Mouse (Mus musculus): ENCODE results near the gene Lrp1.
"Not testable (repeated sequence)": the region's sequence is repeated elsewhere in the genome, so short reads cannot be mapped to it uniquely, and the experiment has no call there.

The Lrp1 gene

DNA sequence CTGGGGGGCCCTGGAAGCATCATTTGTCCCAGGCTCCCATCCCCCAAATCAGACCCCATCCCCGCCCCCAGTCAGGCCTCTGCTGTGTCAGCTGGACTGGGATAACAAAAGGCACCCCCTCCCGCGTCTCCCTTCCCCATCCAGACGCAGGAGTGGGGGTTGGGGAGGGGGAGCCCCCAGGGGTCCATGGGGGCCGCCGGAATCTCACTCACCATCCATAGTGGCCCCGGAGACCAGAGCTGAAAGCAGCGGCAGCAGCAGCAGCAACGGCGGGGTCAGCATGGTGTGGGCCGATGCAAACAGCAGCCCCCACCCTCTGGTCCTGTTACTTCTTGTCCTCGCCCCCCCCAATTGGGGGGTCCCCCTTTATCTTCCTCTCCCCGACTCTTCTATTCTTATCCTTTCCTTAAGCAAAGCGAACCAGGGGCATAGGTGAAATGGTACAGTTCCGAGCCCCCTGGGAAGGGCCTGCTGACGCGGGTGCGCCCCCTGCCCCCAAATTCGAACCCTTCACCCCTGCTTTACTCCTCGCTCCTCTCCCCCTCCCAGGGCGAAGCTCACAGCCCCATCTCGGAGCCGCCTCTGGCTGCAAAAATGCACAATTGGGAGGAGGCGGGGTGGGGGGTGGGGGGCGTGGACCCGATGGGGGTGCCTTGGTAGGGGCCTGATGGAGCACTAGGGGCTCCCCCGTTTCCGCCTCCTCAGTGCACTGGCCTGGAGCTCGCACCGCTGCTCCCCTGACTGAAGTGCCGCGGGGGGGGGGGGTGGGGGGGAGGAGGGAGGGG is at the start of gene Lrp1:
Lrp1 (minus strand) TSS at position 743 of the 785 bp plus-strand sequence.
- no peak for DNase-seq (ENCODE audit: low spot score in 2 of 2)

DNA sequence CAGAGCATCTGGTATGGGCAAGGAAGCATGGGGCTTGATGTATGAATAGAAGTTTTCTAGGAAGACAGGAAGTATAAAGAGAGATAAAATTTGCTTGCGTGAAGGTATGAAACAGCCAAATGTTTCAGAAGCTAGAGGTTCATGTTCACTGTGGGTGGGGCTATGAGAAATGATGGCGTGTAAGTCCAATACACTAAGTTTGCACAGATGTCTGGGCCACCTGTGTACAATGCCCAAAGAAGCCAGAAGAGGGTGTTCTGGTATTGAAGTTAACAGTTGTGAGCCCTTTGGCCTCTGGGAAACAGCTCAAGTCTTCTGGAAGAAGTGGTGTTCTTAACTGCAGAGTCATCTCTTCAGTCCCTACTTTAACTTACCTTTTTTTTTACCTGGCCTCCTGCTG is 49.2 kb upstream of the Lrp1 start:
- no peak for DNase-seq (ENCODE audit: low spot score in 2 of 2)

- DNase-seq (ENCODE audit: low spot score in 2 of 2), result no peak
Observed at GRCm38 (mm10) chr10:127669170-127669569, 48.2 kb upstream of the Lrp1 start.

DNA sequence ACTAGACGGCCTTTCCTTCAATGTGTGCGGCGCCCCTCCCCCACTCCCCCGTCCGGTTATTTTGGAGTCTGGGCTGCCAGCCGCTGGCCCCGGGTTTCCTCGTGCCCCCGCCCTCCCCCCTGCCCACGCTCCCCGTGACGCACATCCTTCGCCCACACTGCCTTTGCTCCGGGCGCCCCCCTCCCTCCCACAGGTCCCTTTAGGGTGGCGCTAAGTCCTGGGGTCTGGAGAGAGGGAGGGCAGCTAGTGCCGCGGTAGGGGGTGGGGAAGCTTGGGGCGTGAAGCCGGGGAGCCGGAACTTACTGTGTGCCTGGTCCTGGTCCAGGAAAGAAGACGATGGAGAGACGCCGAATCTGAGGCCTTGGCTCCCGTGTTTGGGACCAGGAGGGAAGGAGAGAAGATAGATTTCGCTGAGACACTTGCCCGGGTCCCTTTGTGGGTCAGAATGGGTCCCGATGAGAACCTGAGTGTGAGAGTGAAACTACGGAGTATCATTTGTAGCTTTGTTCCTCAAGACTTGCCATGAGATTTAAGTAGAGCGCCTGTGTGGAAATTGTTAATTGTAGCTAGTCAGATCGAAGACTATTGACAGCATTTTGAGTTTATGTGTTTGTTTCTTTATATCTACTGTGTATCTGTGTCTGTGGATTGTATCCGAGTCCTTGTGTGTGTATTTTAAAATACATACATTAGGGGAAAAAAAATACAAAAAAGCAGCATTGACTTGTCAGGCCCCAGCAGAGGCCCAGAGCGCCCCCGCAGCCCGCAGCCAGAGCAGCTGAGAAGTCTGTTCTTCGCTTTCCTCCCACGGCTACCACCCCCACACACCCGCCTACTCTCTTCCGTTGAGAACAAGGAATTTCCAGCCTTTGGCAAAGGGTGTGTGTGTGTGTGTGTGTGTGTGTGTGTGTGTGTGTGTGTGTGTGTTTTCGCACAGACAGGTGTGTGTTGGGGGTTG is 47.4 kb upstream of the Lrp1 start, which contains the start of gene Nab2:
Nab2 (minus strand) TSS at position 476 of the 958 bp plus-strand sequence.
- peak; percentile 68 to 73 for DNase-seq (ENCODE audit: low spot score in 2 of 2)

GRCm38 (mm10) chr10:127667269-127668092 is 46.5 kb upstream of the Lrp1 start:
- DNase-seq (ENCODE audit: low spot score in 2 of 2), result peak; percentile 78 to 87

GRCm38 (mm10) chr10:127666501-127667268 is 45.7 kb upstream of the Lrp1 start, which contains the start of gene Nemp1:
Nemp1 (plus strand) TSS chr10:127666901.
- peak; percentile 81 to 88 for DNase-seq (ENCODE audit: low spot score in 2 of 2)

DNA sequence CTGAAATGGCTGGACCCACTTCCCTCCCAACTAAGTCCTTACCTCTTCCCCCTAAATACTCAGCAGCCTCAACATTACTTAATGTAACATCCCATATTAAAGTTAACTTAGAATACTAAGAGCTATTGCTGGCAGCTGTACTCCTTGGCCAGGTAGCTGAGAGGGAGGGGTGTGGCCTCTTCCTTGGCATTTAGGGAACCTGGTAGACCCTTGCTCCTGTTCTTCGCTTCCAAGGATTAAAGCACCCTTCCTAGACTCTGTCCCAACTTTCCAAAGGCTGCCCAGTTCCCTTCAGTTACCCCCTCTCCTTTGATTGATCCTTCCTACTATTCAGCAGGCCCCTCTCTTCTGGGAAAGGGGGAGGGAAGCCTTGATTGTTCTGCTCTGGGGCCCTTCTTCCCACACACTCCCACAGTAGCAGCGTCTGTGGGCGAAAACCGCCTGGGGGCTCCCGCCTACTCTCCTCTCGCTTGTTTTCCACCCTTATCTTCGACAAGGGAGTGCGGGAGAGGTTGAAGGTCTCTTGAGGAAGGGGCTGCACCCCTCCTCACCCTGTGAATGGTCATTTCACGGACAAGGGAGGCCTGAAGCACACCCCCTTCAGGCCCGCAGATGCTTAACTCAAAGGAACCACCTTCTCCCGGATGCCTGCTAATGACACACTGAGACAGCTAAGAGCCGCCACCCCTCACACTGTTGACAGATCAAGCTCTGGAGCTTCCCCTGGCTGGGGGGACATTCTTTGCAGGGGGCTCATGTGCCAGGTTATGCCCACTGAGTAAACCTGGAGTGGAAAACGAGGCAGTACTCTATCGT is 44.6 kb upstream of the Lrp1 start:
- no peak for DNase-seq (ENCODE audit: low spot score in 2 of 2)

GRCm38 (mm10) chr10:127664891-127665290 is 43.9 kb upstream of the Lrp1 start:
- DNase-seq (ENCODE audit: low spot score in 2 of 2), result no peak

DNA sequence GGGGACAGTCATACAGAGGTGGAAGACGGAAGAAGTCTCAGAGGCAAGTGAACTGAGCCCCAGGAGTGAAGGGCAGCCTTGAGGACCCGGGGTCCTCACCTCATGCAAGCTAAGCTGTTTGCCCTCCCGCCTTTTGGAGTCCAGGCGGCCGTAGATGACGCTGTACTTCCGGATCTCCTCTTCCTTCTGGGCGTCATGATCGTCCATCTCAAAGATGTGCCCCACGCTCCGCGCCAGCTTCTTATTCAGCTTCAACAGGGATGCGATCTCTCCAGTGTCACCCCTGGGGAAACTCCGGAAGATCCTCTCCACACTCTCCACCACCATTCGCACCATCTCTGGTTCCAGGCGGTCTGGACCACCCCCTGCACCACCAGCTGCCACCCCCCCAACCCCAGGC is 43.2 kb upstream of the Lrp1 start:
- no peak for DNase-seq (ENCODE audit: low spot score in 2 of 2)

DNA sequence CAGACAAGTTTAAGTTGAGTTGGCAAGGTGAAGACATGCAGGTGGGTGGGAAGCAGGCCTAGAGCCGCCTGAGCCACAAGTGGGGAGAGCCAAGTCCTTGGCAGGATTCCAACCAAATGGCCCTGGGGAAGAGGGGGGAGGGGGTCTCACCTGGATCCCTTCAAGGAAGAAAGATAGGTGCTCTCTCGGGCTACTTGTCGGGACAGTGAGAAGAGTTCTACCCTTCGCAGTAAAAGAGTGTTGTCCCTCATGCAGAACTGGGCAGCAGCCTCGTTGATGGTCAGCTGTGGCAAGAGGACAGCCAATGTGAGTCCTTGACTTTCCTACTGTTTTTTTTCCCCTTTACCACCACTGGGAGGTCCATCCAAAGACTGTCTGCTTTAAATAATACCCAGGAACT is 42.6 kb upstream of the Lrp1 start:
- DNase-seq (ENCODE audit: low spot score in 2 of 2), result no peak

GRCm38 (mm10) chr10:127662666-127663253 is 41.8 kb upstream of the Lrp1 start:
- DNase-seq (ENCODE audit: low spot score in 2 of 2), result no peak

- DNase-seq (ENCODE audit: low spot score in 2 of 2), result peak; percentile 54 to 56
Observed at GRCm38 (mm10) chr10:127661915-127662663, 41.1 kb upstream of the Lrp1 start.

- no peak for DNase-seq (ENCODE audit: low spot score in 2 of 2)
Observed at GRCm38 (mm10) chr10:127661291-127661914, 40.5 kb upstream of the Lrp1 start.

GRCm38 (mm10) chr10:127659551-127659950 is 38.6 kb upstream of the Lrp1 start:
- no peak for DNase-seq (ENCODE audit: low spot score in 2 of 2)

GRCm38 (mm10) chr10:127658076-127658475 is 37.1 kb upstream of the Lrp1 start:
- no peak for DNase-seq (ENCODE audit: low spot score in 2 of 2)

DNA sequence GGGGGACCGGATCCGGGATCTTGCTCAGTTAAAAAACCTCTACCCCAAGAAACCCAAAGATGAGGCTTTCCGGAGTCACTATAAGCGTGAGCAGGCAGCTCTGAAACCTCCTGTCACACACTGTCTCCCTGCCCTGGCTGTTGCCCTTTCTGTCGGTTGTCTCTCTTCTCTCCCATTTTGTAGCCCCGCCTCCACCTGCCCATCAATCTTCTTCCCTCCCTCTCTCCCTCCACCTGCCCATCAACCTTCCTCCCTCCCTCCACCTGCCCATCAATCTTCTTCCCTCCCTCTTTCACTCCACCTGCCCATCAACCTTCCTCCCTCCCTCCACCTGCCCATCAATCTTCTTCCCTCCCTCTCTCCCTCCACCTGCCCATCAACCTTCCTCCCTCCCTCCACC is 36.7 kb upstream of the Lrp1 start:
- DNase-seq (ENCODE audit: low spot score in 2 of 2), result not testable (repeated sequence)

- DNase-seq (ENCODE audit: low spot score in 2 of 2), result no peak
Observed at GRCm38 (mm10) chr10:127654970-127655579, 34.1 kb upstream of the Lrp1 start.

Measured in urinary bladder, postnatal 36 days (tissue).